Comparison of ENCODE assay signal across 22 mouse cellular contexts in the genomic region with DNA sequence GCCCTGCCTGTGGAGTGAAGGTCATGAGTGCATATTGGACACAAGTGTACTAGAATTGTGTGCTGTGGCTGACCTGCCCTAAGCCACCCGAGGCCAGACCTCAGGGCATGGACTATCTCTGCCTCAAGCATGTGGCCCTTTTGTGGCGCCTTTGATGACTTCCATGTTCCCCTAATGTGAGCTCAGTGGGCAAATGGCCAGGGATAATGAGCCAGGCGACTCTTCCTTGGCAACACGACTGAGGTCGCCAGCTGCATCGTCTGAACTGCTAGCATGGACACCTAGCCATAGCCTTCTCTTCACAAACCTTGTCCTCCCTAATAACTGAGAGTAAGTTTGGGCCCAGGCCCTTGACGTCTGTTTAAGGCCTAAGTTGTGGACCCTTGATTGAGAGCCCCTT. TPM values are rescaled to one million over a fixed set of nuclear protein-coding genes. Genes with fewer than 3 reads are reported as not detected.
"Had no signal": no experiment of that assay in that cellular context is flagged by ENCODE, and none has a peak within 500 bp of the region (broad histone marks: within the 10 kb centered on the region; RNA-seq: fewer than 3 reads in every experiment).

No protein-coding gene starts in this region.

- H3K36me3 ChIP-seq: lung, embryonic 15.5 days; midbrain, embryonic 13.5 days; midbrain, embryonic 15.5 days; neural tube, embryonic 12.5 days; stomach, embryonic 15.5 days had no signal

- ATAC-seq: liver, postnatal 0 days; lung, postnatal 0 days; midbrain, embryonic 13.5 days; midbrain, embryonic 15.5 days had no signal

- H3K9me3 ChIP-seq: lung, embryonic 15.5 days; megakaryocyte, embryonic 14.5 days; midbrain, embryonic 13.5 days; midbrain, embryonic 15.5 days; stomach, embryonic 15.5 days had no signal

- H3K9ac ChIP-seq: liver, postnatal 0 days; lung, embryonic 15.5 days; midbrain, embryonic 13.5 days; midbrain, embryonic 15.5 days; neural tube, embryonic 12.5 days; stomach, embryonic 15.5 days had no signal

- H3K27ac ChIP-seq: lung, embryonic 15.5 days; macrophage; midbrain, embryonic 13.5 days; midbrain, embryonic 15.5 days; neural tube, embryonic 12.5 days; stomach, embryonic 15.5 days; stomach, postnatal 0 days had no signal

- H3K4me3 ChIP-seq: lung, embryonic 15.5 days; megakaryocyte, embryonic 14.5 days; midbrain, embryonic 13.5 days; midbrain, embryonic 15.5 days; neural tube, embryonic 12.5 days; stomach, embryonic 15.5 days had no signal

- H3K4me2 ChIP-seq: lung, embryonic 15.5 days; midbrain, embryonic 11.5 days; midbrain, embryonic 13.5 days; midbrain, embryonic 15.5 days; neural tube, embryonic 12.5 days; stomach, embryonic 15.5 days had no signal

- DNase-seq: liver, postnatal 0 days; lung, adult 2 months; lung, postnatal 14 days; lung, postnatal 36 days; right cerebral cortex, postnatal 14 days; thymus, adult 2 months; thymus, postnatal 25 days; thymus, postnatal 4 days had no signal

RNA-seq across cellular contexts. Expression of gene Chst8, which starts 4.5 kb away (rescaled TPM):
- total RNA-seq: megakaryocyte progenitor cell, adult 5-6 weeks; monocyte, adult 5-6 weeks; neutrophil, adult 5-6 weeks had no signal
- polyA plus RNA-seq: macrophage; testis, adult 2 months had no signal
